Mouse (Mus musculus) erythroblast, embryonic 14.5 days (primary cell): Measurements from ENCODE around the gene Cct5.

Source experiments
- GATA1 ChIP-seq: IDR thresholded peaks from 2 replicates; pipeline ENCODE4 v1.6.1; 2012; ENCODE audit warnings: low read length, inconsistent platforms, mixed read lengths
- TAL1 ChIP-seq: IDR thresholded peaks from 3 replicates; pipeline ENCODE4 v1.6.1; 2012; ENCODE audit warnings: low read length, inconsistent platforms, mixed read lengths

- TF ChIP-seq GATA1 = no peak
- TF ChIP-seq TAL1 = no peak
These were observed 29.5 kb downstream of the Cct5 start for GRCm38 (mm10) chr15:31571906-31572722.
